Mouse (Mus musculus): ENCODE results near the gene Bloc1s3.
A peak's percentile ranks its signal among the peaks of the same experiment; 100 is the strongest.
"Not testable (repeated sequence)": the region's sequence is repeated elsewhere in the genome, so short reads cannot be mapped to it uniquely, and the experiment has no call there.

Gene Bloc1s3

GRCm38 (mm10) chr7:19517652-19518365 is 9.6 kb upstream of the Bloc1s3 start, which contains the start of gene Nkpd1:
Nkpd1 (plus strand) TSS chr7:19517838.
- DNase-seq (ENCODE audit: low read depth, low spot score): no peak

- no peak for DNase-seq (ENCODE audit: low read depth, low spot score)
Measured at GRCm38 (mm10) chr7:19512353-19512752, 4.2 kb upstream of the Bloc1s3 start.

GRCm38 (mm10) chr7:19511934-19512333 is 3.8 kb upstream of the Bloc1s3 start:
- not testable (repeated sequence) for DNase-seq (ENCODE audit: low read depth, low spot score)

- DNase-seq (ENCODE audit: low read depth, low spot score): peak; percentile 46
Measured at GRCm38 (mm10) chr7:19509786-19510185, 1.6 kb upstream of the Bloc1s3 start.

- DNase-seq (ENCODE audit: low read depth, low spot score): no peak
Measured at GRCm38 (mm10) chr7:19508924-19509568, 879 bp upstream of the Bloc1s3 start.

- no peak for DNase-seq (ENCODE audit: low read depth, low spot score)
Measured at GRCm38 (mm10) chr7:19507612-19507981, 570 bp downstream of the Bloc1s3 start.

- DNase-seq (ENCODE audit: low read depth, low spot score): peak; percentile 71
Measured at GRCm38 (mm10) chr7:19506969-19507611, 1.1 kb downstream of the Bloc1s3 start.

GRCm38 (mm10) chr7:19506326-19506725 is 1.8 kb downstream of the Bloc1s3 start:
- DNase-seq (ENCODE audit: low read depth, low spot score): peak; percentile 77

- DNase-seq (ENCODE audit: low read depth, low spot score): peak; percentile 69
Measured at GRCm38 (mm10) chr7:19503481-19504068, 4.6 kb downstream of the Bloc1s3 start.

GRCm38 (mm10) chr7:19501658-19502057 is 6.5 kb downstream of the Bloc1s3 start:
- DNase-seq (ENCODE audit: low read depth, low spot score): no peak

- DNase-seq (ENCODE audit: low read depth, low spot score): no peak
Measured at GRCm38 (mm10) chr7:19500420-19501363, 7.5 kb downstream of the Bloc1s3 start.

GRCm38 (mm10) chr7:19498326-19498725 is 9.8 kb downstream of the Bloc1s3 start:
- DNase-seq (ENCODE audit: low read depth, low spot score): no peak

GRCm38 (mm10) chr7:19496214-19496555 is 12.0 kb downstream of the Bloc1s3 start:
- no peak for DNase-seq (ENCODE audit: low read depth, low spot score)

- no peak for DNase-seq (ENCODE audit: low read depth, low spot score)
Measured at GRCm38 (mm10) chr7:19495521-19496213, 12.5 kb downstream of the Bloc1s3 start.

GRCm38 (mm10) chr7:19494751-19495474 is 13.3 kb downstream of the Bloc1s3 start:
- no peak for DNase-seq (ENCODE audit: low read depth, low spot score)

- no peak for DNase-seq (ENCODE audit: low read depth, low spot score)
Measured at GRCm38 (mm10) chr7:19491731-19492130, 16.4 kb downstream of the Bloc1s3 start.

- no peak for DNase-seq (ENCODE audit: low read depth, low spot score)
Measured at GRCm38 (mm10) chr7:19489525-19489924, 18.6 kb downstream of the Bloc1s3 start.

GRCm38 (mm10) chr7:19486549-19486948 is 21.6 kb downstream of the Bloc1s3 start:
- DNase-seq (ENCODE audit: low read depth, low spot score): no peak

GRCm38 (mm10) chr7:19485488-19485887 is 22.7 kb downstream of the Bloc1s3 start:
- DNase-seq (ENCODE audit: low read depth, low spot score): peak; percentile 54

GRCm38 (mm10) chr7:19483281-19483680 is 24.9 kb downstream of the Bloc1s3 start:
- DNase-seq (ENCODE audit: low read depth, low spot score): no peak

All from R1 (cell line).